Mouse (Mus musculus): ENCODE data around the gene Yif1a.

DNA sequence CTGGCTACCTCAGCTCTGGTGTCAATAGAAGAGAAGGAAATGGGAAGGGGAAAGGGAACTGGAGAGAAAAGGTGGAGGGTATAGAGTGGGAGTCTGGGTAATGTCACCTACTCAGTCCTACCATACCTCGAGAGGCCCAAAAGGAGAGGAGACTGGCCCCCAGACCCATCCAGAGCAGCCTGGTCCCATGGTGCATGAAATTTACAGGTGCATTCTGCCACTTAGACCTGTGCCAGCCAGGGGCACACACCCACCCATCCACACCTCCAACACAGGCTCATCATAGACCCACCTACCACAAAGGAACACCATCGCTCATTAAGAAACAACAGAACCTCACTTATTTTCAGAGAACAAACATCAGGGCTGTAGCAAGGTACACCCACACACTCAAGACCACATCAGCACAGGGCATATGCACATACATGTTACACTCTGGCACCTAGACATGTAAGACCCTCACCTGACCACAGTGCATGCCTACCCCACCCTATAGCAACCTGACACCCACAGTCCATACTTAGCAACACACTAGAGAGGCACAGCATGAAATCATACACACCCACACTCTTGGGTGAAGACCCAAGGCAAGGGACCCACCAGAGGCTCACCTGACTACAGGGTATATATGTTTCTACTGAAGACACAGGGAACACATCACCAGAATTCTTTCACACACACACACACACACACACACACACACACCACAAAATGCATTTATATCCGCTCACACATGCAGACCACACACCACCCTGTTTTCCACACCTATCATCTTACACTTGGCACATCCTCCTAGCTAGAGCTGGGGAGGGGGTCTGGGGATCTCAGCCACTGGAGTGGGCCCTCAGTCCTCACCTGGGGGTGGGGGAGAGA, 4.1 kb upstream of the Yif1a start:
- no peak for TF ChIP-seq POLR2A (IDR thresholded peaks at IDR 0.05; ENCODE audit: insufficient read length, low read depth)
- no peak for TF ChIP-seq CEBPB (IDR thresholded peaks at IDR 0.05; ENCODE audit: insufficient read depth, poor library complexity, severe bottlenecking)
- no peak for TF ChIP-seq TCF12 (IDR thresholded peaks at IDR 0.05; ENCODE audit: insufficient read depth, poor library complexity, severe bottlenecking)
- TF ChIP-seq MAX (IDR thresholded peaks at IDR 0.05; ENCODE audit: low read depth), result no peak
- no peak for TF ChIP-seq USF1 (IDR thresholded peaks at IDR 0.05; ENCODE audit: low read depth)
- TF ChIP-seq POLR2AphosphoS2 (IDR thresholded peaks at IDR 0.05; ENCODE audit: insufficient read length, low read depth), result no peak
- TF ChIP-seq MYOD1 (IDR thresholded peaks at IDR 0.05; ENCODE audit: control insufficient read depth in 1 of 3, insufficient read length in 2 of 3, low read depth in 2 of 3), result no peak
- no peak for TF ChIP-seq E2F4 (IDR thresholded peaks at IDR 0.05; ENCODE audit: insufficient read depth)
- TF ChIP-seq MYOG (IDR thresholded peaks at IDR 0.05; ENCODE audit: control insufficient read depth in 1 of 3, insufficient read depth in 1 of 3, insufficient read length in 2 of 3, low read depth in 2 of 3), result no peak
- no peak for TF ChIP-seq REST (IDR thresholded peaks at IDR 0.05; ENCODE audit: insufficient read depth, insufficient read length)
